Mouse (Mus musculus) intestine, embryonic 15.5 days (tissue): ENCODE data around the gene Plekhm3. TPM values are rescaled to one million over a fixed set of nuclear protein-coding genes. Genes with fewer than 3 reads are reported as not detected.

Experiments
- ATAC-seq: fragments of 200-750 bp; cut with Nextera tagmentation; 2 replicates; pipeline ENCODE4 v1.8.0; 2017; ENCODE audit warnings: moderate TSS enrichment, moderate library complexity
- H3K27ac ChIP-seq: fragments of 300-500 bp; sonication (generic); 2 replicates; pipeline ENCODE4 v1.5.1; 2015; ENCODE audit warnings: mild to moderate bottlenecking, inconsistent platforms
- H3K27me3 ChIP-seq: fragments of 300-500 bp; sonication (generic); replicated peaks from 2 replicates; pipeline ENCODE4 v1.6.1; 2015; ENCODE audit warnings: inconsistent platforms
- H3K36me3 ChIP-seq: fragments of 300-500 bp; sonication (generic); 2 replicates; pipeline ENCODE4 v1.6.1; 2015; ENCODE audit warnings: inconsistent platforms
- H3K4me1 ChIP-seq: fragments of 300-500 bp; sonication (generic); replicated peaks from 2 replicates; pipeline ENCODE4 v1.6.1; 2015; ENCODE audit warnings: inconsistent platforms
- H3K4me2 ChIP-seq: fragments of 300-500 bp; sonication (generic); replicated peaks from 2 replicates; pipeline ENCODE4 v1.6.1; 2015; ENCODE audit warnings: mild to moderate bottlenecking, inconsistent platforms
- H3K4me3 ChIP-seq: fragments of 300-500 bp; sonication (generic); replicated peaks from 2 replicates; pipeline ENCODE4 v1.5.1; 2015; ENCODE audit warnings: inconsistent platforms
- H3K9ac ChIP-seq: fragments of 300-500 bp; sonication (generic); 2 replicates; pipeline ENCODE4 v1.6.1; 2015; ENCODE audit warnings: inconsistent platforms
- H3K9me3 ChIP-seq: fragments of 300-500 bp; sonication (generic); 2 replicates; pipeline ENCODE4 v1.6.1; 2016; ENCODE audit warnings: inconsistent platforms
- WGBS: fragments of 180-500 bp; shearing (Covaris S2); methylation state at CpG from one replicate; pipeline ENCODE4 v1.1.7; 2015; 5-methylcytosine and 5-hydroxymethylcytosine counted together
- polyA plus RNA-seq: library from polyadenylated mRNA; unstranded; fragments of >200 nt; fragmentation: Nextera tagmentation; extraction: Ambion mirVana; gene quantifications from 2 replicates; pipeline ENCODE4 v1.2.1, GENCODE M21; 2015

The Plekhm3 gene
- polyA plus RNA-seq, 1 experiment from 2014 or later, result 4.7 TPM

DNA sequence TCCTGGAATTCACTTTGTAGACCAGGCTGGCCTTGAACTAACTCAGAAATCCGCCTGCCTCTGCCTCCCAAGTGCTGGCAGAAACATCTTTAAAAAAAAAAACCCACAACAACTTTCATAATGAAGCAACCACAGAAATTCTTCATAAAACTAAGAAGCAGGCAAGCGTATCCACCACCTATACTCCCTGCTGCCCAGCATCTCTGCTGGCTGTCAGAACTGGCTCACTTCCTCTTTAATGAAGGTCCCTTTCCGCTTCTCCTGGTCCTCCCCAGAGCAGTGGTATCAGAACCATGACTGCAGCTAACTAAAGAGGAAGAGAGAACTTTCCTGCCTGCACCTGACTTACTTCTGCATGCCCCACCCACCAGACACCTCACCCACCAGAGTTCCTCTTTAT lies 31.0 kb downstream of the Plekhm3 start:
- no peak for ATAC-seq
- H3K9ac ChIP-seq, result no peak overlapping the region
- WGBS, result 90% methylated on average over 3 of the region's 3 CpGs
- no peak overlapping the region for H3K4me2 ChIP-seq
- H3K9me3 ChIP-seq, result no peaks in the 10 kb centered on the region
- H3K36me3 ChIP-seq, result no peaks in the 10 kb centered on the region
- H3K4me3 ChIP-seq, result no peak overlapping the region
- no peaks in the 10 kb centered on the region for H3K27me3 ChIP-seq
- no peak overlapping the region for H3K27ac ChIP-seq
- no peaks in the 10 kb centered on the region for H3K4me1 ChIP-seq

DNA sequence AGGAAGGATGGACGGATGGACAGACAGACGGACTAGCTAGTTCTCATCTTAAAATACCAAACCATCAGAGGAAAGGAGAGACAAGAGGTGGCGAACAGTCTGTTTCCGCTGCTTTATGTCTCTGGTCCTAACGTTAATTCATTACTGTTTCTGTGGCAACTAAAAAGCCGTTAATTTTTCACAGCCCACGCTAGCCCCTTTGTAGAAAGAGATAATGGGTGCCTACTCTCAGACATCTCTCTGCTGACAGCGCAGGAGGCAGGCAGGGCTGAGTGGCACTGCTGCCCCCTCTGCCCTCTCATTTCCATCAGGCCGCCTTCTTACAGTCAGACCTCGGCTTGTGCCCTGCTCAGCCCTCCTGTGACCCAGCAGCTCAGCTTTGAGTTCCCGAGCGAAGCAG lies 32.3 kb downstream of the Plekhm3 start:
- H3K9ac ChIP-seq, result no peak overlapping the region
- H3K4me3 ChIP-seq, result no peak overlapping the region
- H3K27me3 ChIP-seq, result no peaks in the 10 kb centered on the region
- H3K27ac ChIP-seq, result no peak overlapping the region
- no peaks in the 10 kb centered on the region for H3K9me3 ChIP-seq
- no peaks in the 10 kb centered on the region for H3K36me3 ChIP-seq
- H3K4me2 ChIP-seq, result no peak overlapping the region
- no peak for ATAC-seq
- 87% methylated on average over 12 of the region's 12 CpGs for WGBS
- no peaks in the 10 kb centered on the region for H3K4me1 ChIP-seq

DNA sequence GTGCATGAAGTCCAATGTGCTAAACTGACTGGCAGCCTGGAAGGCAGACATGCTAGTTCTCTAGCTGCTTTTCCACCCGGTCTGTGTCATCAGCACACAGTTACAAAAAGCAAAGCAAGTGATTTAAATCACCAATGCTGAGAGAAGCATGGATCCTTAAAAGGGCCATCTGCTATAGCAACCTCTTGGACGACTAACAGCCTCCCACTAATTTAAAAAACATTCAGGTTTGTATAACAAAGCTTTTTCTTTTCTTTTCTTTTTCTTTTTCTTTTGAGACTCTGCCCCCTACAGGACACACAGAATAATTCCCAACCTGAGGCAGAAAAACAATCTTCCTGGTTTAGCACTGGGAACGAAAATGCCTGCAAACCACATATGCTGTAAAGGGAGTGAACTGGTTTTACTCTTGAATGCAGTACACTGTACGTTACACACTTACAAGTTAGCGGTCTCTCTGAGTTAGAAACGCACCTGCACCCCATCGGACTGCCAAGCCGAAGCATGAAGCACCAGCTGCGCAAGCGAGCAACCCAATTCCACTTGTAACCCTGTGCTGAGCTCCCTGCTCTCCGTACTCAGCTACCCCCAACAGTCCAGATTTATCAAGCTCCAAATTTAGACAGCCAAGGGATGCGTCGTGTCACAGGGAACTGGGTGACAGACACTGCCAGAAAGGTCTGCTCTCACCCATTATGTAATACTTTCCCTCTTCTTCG lies 37.7 kb downstream of the Plekhm3 start:
- Histone ChIP-seq H3K9ac (no peak overlapping the region), H3K4me2 (no peak overlapping the region), H3K27me3 (no peaks in the 10 kb centered on the region), H3K9me3 (no peaks in the 10 kb centered on the region), H3K4me3 (no peak overlapping the region), H3K36me3 (no peaks in the 10 kb centered on the region), H3K4me1 (no peaks in the 10 kb centered on the region), H3K27ac (no peak overlapping the region)
- peak; percentile 71 for ATAC-seq
- 59% methylated on average over 14 of the region's 14 CpGs for WGBS

DNA sequence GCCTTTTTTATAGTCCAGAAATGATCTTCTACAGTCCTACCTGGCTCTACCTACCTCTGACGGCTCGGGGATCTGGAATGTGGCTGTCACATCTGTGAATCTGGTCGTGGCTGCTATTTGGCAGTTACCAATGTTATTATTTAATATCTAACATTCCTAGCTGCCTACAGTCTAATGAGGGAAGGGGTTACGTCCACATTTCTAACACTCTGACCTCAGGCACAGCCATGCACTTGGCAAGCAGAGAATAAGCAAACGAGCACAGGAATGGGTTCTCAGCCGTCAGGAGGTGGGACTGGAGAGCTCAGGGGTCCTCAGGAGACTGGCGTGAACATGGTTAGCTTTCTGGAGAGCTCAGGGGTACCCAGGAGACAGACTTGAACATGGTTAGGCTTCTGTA lies 38.7 kb downstream of the Plekhm3 start:
- no peak for ATAC-seq
- WGBS, result 81% methylated on average over 7 of the region's 7 CpGs
- Histone ChIP-seq H3K4me1 (no peaks in the 10 kb centered on the region), H3K36me3 (no peaks in the 10 kb centered on the region), H3K27me3 (no peaks in the 10 kb centered on the region), H3K9me3 (no peaks in the 10 kb centered on the region), H3K27ac (no peak overlapping the region), H3K4me2 (no peak overlapping the region), H3K4me3 (no peak overlapping the region), H3K9ac (no peak overlapping the region)

DNA sequence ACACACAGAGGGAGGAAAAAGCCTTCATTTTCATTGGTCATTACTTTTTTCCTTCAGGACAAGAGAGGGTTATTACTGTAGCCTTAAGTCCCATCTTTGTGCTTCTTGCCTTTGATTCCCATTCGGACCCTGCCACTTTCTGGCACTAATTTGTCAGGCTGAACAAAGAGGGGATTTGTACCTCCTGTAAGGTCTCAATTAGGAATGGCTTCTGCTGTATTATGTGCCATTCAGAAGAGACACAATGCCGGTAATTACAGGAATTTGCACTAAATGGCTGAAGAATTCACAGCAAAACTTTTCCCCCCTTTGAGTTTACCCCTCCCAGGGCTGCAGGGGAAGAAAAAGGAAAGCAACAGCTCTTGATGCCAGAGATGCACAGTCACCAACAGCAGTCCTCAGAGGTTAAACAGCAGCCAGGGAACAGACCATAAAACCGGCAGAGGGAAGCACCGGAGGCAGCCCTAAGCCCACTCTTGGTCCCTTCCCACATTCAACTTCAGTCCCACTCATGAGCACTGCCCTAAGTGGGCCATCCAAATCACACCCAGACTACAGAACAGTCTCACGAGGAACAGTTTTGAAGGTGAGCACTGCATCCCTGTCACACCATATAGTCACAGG lies 39.6 kb downstream of the Plekhm3 start:
- no peak for ATAC-seq
- WGBS, result 45% methylated on average over 5 of the region's 5 CpGs
- Histone ChIP-seq H3K4me3 (no peak overlapping the region), H3K36me3 (no peaks in the 10 kb centered on the region), H3K9ac (no peak overlapping the region), H3K9me3 (no peaks in the 10 kb centered on the region), H3K27ac (no peak overlapping the region), H3K4me1 (no peaks in the 10 kb centered on the region), H3K4me2 (no peak overlapping the region), H3K27me3 (no peaks in the 10 kb centered on the region)

DNA sequence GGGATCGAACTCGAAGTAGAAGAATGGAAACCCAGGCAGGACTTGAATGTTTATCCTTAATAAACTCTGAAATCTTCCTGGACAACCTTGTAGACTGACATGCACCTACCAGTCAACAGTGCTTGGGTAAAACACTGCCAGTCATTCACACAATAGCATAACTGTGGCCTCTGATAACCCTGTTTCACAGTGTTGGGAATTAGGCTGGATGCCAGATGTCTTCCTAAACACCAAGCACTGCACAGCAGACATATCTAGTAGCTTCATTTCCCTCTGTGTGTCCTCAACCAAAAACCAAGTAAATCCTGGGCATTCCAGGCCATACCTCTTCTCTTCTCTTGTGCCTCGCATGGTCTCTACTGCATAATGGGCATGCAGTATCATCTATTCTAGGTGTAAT lies 42.3 kb downstream of the Plekhm3 start:
- Histone ChIP-seq H3K27me3 (no peaks in the 10 kb centered on the region), H3K36me3 (no peaks in the 10 kb centered on the region), H3K9me3 (no peaks in the 10 kb centered on the region), H3K9ac (no peak overlapping the region), H3K4me1 (no peaks in the 10 kb centered on the region), H3K4me3 (no peak overlapping the region), H3K27ac (no peak overlapping the region), H3K4me2 (no peak overlapping the region)
- WGBS, result 86% methylated on average over 3 of the region's 3 CpGs
- ATAC-seq, result no peak

DNA sequence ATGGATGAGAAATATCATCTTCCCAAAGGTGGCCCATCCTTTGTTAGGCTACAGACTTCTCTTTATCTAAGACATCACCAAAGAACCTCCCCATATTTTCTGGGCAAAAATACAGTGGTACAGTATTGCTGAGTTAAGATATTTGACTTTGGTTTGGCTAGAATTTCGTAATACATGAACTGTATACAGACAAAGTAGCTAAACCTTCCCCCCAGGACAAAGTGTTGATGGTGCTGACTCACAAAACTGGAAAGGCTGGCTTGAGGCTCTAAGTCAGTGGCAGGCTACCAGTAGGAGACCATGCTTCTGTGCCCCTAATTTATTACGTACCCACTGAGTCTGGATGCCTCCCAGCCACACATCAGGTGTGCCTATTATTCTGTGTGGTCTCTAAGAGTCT lies 48.9 kb downstream of the Plekhm3 start:
- Histone ChIP-seq H3K36me3 (no peaks in the 10 kb centered on the region), H3K4me1 (no peaks in the 10 kb centered on the region), H3K27ac (no peak overlapping the region), H3K4me2 (no peak overlapping the region), H3K9ac (no peak overlapping the region), H3K9me3 (no peaks in the 10 kb centered on the region), H3K4me3 (no peak overlapping the region), H3K27me3 (no peaks in the 10 kb centered on the region)
- WGBS, result 85% methylated on average over 2 of the region's 2 CpGs
- ATAC-seq, result no peak

DNA sequence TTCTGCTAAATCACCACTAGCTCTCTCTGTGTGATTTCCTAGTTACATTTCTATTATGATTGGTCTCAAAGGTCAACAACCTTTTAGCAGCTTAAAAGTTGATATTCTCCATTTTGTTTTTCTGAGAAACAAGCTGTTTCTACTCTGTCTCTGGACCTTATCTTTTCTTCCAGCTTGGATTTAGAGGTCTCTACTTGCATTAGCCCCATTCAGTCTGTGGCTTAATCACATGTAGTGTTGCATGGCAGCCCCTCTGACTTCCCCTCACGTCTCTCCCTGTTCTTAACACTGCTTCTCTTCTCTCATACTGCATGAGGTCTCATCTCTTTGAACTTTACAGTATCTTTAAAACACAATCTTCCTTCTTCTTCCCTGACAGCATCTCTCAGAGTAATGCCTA lies 50.4 kb downstream of the Plekhm3 start:
- WGBS, result 64% methylated on average over 1 of the region's 1 CpGs
- Histone ChIP-seq H3K36me3 (no peaks in the 10 kb centered on the region), H3K4me1 (no peaks in the 10 kb centered on the region), H3K27ac (no peak overlapping the region), H3K9me3 (no peaks in the 10 kb centered on the region), H3K27me3 (no peaks in the 10 kb centered on the region), H3K9ac (no peak overlapping the region), H3K4me3 (no peak overlapping the region), H3K4me2 (no peak overlapping the region)
- no peak for ATAC-seq

DNA sequence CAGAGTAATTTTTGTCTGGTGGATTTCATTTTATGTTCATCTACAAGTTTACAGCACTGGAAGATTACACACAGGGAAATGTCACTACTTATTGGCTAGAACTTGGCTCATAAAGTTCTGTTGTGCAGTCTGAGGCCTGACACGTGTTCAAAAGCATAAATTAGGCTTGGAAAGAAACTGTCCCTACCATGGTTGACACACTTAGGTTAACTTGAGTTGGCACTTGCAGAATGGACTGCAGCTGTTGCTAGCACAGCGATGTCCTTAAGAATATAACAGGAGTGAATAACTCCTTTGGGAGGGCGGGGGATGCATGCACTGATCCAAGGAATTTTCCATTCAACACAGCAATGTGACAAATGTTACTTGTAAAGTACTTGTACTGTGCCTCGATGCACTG lies 53.2 kb downstream of the Plekhm3 start:
- no peak overlapping the region for H3K9ac ChIP-seq
- no peak overlapping the region for H3K4me3 ChIP-seq
- no peak overlapping the region for H3K4me2 ChIP-seq
- ATAC-seq, result no peak
- no peaks in the 10 kb centered on the region for H3K27me3 ChIP-seq
- H3K27ac ChIP-seq, result no peak overlapping the region
- no peaks in the 10 kb centered on the region for H3K36me3 ChIP-seq
- no peaks in the 10 kb centered on the region for H3K9me3 ChIP-seq
- H3K4me1 ChIP-seq, result no peaks in the 10 kb centered on the region
- WGBS, result 69% methylated on average over 4 of the region's 4 CpGs

DNA sequence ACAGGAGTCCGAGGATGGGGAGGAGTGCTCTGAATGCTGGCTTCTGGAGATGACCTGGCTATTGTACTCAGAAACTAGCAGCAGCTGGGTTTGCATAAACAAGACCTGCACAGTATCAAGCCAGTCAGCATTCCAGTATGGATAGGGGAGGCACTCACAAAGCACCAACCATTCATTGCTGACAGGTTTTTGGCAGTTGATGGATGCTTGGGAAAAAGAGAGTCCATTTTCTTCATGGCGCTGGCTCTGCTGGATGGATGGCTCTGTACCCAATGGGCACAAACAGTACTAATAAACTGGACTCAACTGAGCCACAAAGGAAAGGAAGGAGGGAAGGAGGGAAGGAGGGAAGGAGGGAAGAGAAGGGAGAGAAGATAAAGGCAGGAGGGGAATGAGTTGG lies 53.8 kb downstream of the Plekhm3 start:
- no peaks in the 10 kb centered on the region for H3K27me3 ChIP-seq
- no peak overlapping the region for H3K4me2 ChIP-seq
- no peaks in the 10 kb centered on the region for H3K9me3 ChIP-seq
- H3K4me3 ChIP-seq, result no peak overlapping the region
- no peaks in the 10 kb centered on the region for H3K4me1 ChIP-seq
- 59% methylated on average over 2 of the region's 2 CpGs for WGBS
- ATAC-seq, result no peak
- no peaks in the 10 kb centered on the region for H3K36me3 ChIP-seq
- H3K27ac ChIP-seq, result no peak overlapping the region
- no peak overlapping the region for H3K9ac ChIP-seq

DNA sequence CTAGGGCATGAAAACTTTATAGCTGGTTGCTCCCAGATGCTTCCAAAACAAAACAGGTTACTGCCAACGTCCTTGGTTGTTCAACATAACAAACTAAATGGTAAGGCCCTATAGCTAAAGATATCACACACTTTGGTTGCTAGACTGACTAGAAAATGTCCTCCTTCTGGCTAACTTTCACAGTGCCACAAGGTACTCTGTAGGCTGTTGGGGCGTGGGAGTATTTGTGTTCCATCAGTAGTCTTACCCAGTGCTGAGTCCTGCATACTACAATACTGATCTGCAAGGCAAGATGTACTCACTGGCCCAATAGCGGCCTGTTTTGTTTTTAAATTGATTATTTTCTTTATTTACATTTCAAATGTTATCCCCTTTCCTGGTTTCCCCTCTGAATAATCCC lies 56.9 kb downstream of the Plekhm3 start:
- H3K36me3 ChIP-seq, result no peaks in the 10 kb centered on the region
- no peaks in the 10 kb centered on the region for H3K4me1 ChIP-seq
- no peak overlapping the region for H3K27ac ChIP-seq
- no peaks in the 10 kb centered on the region for H3K27me3 ChIP-seq
- no peak overlapping the region for H3K4me2 ChIP-seq
- H3K9me3 ChIP-seq, result no peaks in the 10 kb centered on the region
- H3K4me3 ChIP-seq, result no peak overlapping the region
- no peak for ATAC-seq
- 88% methylated on average over 3 of the region's 3 CpGs for WGBS
- no peak overlapping the region for H3K9ac ChIP-seq

DNA sequence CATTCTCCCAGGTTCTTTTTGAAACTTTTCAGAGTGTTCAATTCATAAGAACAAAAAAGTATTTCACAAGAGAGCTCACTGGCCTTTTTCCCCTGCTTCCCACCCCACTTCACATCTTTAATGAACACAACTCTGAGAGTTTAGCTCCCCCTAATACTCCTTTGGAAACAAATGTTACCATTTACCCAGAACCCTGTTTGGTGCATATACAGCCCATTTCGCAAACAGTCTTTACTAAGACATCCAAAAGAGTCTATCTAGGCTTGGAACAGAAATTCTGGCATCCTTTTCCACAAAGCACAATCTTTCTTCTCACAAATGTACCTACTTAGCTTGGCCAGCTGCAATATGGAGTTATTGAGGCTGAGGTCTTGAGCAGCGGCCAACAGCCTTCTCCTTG lies 59.1 kb downstream of the Plekhm3 start:
- no peak overlapping the region for H3K27ac ChIP-seq
- no peak overlapping the region for H3K9ac ChIP-seq
- no peak for ATAC-seq
- no peaks in the 10 kb centered on the region for H3K27me3 ChIP-seq
- no peak overlapping the region for H3K4me2 ChIP-seq
- 93% methylated on average over 2 of the region's 2 CpGs for WGBS
- no peaks in the 10 kb centered on the region for H3K4me1 ChIP-seq
- no peaks in the 10 kb centered on the region for H3K36me3 ChIP-seq
- no peaks in the 10 kb centered on the region for H3K9me3 ChIP-seq
- no peak overlapping the region for H3K4me3 ChIP-seq

DNA sequence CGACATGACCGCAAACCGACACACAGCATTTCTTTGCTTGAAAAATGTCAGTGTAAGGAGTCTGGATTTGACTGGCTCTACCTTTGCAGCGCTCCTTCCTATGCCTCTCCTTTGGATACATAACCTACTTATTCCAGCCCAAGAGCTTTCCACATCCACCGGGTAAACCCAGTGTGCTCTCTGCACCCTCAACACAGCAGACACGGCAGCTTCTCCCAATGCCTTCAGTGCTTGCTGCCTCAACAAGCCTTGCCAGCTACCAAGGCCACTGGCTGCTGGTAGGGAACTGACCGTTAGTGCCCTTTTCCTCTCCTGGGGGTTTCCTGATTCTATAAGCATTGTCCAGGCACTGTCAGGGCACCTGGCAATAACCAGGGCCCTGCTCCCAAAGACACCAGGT lies 62.8 kb downstream of the Plekhm3 start:
- 87% methylated on average over 7 of the region's 7 CpGs for WGBS
- no peaks in the 10 kb centered on the region for H3K4me1 ChIP-seq

More for the DNA sequence above, 62.8 kb downstream of the Plekhm3 start:
- H3K36me3 ChIP-seq, result no peaks in the 10 kb centered on the region
- ATAC-seq, result no peak
- H3K9me3 ChIP-seq, result no peaks in the 10 kb centered on the region
- no peak overlapping the region for H3K27ac ChIP-seq
- no peak overlapping the region for H3K4me2 ChIP-seq
- no peaks in the 10 kb centered on the region for H3K27me3 ChIP-seq
- H3K4me3 ChIP-seq, result no peak overlapping the region
- H3K9ac ChIP-seq, result no peak overlapping the region
